Mouse (Mus musculus): Measurements from ENCODE around the gene Osbpl8.

Osbpl8 gene

GRCm38 (mm10) chr10:111155065-111155464, 9.5 kb upstream of the Osbpl8 start:
- no peak for DNase-seq (ENCODE audit: low spot score)

GRCm38 (mm10) chr10:111155571-111155970, 9.0 kb upstream of the Osbpl8 start:
- no peak for DNase-seq (ENCODE audit: low spot score)

DNA sequence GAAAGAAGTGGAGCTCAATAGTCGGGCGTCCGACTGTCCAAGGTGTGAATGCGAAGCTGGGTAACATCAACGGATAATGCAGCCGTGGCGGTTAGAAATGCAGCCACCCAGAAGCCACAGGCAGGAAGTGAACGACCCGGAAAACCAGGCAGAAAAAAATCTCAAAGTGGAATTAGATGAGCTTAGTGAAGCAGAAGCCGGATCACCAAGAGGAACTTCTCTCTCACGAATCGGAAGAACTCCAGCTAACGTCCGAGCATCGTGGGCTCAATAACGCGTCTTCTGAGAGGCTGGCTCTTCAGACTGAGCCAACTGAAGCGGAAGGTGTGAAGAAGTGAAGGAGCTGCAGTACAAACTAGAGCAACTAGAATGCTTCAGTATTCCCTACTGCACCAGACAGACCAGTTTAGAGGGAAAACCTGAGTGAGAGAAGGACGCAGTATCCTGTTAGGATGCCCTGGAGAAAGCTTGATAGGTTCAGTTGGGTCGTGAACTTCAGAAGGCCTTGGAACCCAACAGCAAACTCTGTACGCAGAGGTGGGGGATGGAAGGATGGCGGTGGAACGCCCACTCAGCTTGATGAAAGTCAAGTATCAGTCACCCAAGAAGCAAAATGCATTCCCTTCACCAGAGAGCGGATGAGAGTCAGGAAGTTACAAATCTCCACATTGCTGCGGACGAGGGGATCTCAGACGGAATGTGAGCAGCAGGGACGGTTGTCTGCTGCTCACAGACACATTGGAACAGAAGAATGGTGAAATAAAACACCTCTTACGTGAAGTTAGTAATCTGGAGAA, 8.0 kb upstream of the Osbpl8 start:
- DNase-seq (ENCODE audit: low spot score), result no peak

GRCm38 (mm10) chr10:111157241-111157659, 7.3 kb upstream of the Osbpl8 start:
- DNase-seq (ENCODE audit: low spot score), result no peak

- DNase-seq (ENCODE audit: low spot score), result no peak
Observed at GRCm38 (mm10) chr10:111159789-111160522, 4.6 kb upstream of the Osbpl8 start.

DNA sequence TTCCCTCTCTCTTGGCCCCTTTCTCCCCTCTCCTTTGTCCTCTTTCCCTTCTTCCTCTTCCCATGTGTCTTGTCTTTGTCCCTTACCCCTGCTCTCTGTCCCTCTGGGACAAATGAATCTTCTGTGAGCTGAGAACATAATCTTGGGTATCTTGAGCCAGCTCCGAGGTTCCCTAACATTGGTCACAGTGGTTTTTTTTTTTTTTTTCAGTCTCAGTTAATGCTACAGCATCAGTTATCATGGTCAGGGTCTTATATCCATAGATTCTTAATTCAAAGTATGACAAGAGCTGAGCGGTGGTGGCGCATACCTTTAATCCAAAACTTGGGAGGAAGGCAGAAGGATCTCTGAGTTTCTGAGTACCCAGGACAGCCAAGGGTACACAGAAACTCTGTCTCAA, 4.0 kb upstream of the Osbpl8 start:
- DNase-seq (ENCODE audit: low spot score), result no peak

DNA sequence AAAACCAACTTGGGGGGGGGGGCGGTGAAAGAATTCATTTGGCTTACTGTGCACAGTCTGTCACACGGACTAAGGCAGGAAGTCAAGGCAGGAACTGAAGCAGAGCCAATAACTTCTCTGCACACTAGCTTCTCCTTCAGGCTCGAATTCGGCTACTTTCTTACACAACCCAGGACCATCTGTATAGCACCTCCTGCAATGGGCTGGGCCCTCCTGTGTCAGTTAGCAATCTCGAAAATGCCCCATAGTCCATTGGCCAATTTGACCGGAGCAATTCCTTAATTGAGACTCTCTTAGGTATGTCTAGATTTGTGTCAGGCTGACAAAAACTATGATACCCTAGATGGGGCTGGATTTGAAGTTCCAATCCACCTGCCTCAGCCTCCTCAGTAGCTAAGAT, 3.2 kb upstream of the Osbpl8 start:
- no peak for DNase-seq (ENCODE audit: low spot score)

- no peak for DNase-seq (ENCODE audit: low spot score)
Observed at GRCm38 (mm10) chr10:111163025-111163424, 1.5 kb upstream of the Osbpl8 start.

DNA sequence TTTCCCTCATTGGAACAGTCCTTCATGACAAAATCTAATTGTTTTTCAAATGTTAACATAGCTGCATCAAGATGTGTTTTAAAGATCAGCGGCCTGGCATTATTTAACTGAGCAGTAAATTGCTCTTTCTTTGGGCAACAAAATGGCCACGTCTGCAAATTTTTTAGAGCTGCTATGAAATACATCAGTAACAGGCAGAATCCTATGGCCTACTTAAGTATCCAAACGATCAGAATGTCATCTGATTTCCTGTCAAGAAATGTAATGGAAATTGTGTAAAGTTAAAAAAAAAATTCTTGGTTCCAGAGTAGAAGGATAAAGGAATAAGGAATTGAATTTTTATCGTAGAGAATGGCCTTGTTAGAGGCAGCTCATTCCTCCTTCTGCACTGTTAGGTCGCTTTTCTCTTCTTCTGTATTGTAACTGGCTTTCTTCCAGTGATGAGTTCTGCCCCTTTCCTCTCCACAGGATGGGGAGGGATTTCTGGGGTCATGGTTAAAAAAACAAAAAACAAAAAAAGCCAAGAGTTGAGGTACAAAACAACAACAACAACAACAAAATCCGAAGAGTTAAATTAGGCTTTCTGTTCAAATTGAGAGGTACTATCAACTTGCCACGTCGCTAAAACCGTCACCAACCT, 831 bp upstream of the Osbpl8 start:
- DNase-seq (ENCODE audit: low spot score), result no peak

DNA sequence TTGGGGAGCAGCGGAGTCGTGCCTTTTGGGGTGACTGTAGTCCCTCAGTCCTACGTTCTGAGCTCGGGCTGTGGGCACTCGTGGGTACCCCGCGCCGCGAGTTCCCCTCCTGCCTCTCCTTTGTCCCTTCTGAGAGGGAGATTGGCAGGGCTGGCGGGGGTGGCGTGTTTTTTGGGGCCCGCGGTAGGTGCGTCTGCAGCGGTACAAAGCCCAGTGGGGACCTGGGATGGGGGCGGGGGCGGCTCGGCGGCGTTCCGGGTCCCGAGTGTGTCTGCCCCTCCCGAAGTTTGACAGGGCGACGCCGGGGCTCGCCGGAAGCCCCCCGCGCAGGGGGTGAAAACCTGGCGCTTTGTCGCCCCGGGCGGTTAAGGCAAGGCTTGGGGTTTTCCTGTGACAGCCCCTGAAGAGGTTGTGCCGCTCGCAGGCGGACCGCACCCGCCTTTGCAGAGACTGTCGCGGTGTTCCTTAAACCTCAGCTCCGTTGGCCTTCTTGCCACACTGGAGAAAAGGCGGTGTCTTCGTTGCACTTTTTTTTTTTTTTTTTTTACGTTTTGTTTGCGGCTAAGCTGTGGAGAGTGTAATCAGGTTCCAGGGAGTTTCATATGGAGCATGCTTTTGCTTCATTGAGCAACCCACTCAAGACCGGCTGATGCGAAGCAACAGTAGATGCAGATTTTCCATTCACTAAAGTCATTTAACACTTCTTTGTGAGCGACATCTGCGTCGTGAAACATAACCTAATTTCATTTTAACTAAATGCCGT, 848 bp downstream of the Osbpl8 start:
- DNase-seq (ENCODE audit: low spot score), result peak; percentile 68

DNA sequence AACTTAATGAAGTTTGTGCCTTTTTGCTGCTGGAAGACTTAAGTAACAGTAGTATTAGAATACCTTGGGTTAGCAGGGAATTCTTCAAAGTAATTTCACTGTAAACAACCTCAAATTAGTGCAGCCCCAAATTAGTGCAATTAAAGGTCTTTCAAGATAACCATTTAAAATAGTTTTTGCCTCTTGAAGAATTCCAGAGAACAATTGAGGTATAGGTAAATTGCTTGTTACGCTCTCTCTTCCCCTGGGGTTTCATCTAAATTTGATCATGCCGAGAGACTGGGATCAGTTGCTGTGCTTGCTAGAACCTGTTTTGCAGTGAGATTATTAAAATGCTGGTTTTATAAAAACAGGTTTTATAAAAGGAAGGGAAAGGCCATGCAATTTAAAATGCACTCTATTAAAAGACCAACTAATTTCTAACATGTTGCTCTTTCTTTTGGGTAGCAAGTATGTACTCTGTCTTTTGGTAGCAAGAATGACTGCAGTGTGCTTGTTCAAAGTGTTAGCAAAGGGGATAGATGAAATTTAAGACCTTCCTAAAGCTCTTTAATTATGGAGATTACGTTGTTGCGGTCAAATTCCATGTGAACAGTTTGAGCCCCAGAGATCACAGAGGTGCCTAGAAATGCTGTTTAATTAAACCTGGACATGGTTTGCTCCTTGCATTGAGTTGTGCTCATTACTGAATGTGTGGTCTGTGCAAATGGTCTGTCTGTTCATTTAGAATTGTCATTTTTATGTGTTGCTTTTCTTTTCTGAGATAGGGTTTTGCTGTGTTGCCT, 1.7 kb downstream of the Osbpl8 start:
- no peak for DNase-seq (ENCODE audit: low spot score)

DNA sequence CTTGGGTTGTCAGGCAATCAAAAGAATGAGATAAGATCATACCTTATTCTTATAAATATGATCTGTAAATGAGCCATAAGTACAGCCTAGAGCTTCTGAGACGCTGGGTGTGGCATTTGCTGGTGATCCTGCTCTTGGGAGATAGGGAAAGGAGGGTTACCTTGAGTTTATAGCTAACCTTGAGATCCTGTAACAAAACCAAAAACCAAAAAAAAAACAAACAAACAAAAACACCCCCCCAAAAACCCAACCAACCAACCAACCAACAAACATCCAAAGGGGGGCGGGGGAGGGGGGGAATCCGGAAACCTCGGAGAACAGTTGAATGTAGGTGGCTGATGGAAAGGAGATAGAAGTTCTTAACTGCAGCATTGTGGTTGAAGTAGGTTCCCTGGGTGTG, 2.9 kb downstream of the Osbpl8 start:
- no peak for DNase-seq (ENCODE audit: low spot score)

- DNase-seq (ENCODE audit: low spot score), result peak; percentile 42
Observed at GRCm38 (mm10) chr10:111168305-111168704, 3.8 kb downstream of the Osbpl8 start.

DNA sequence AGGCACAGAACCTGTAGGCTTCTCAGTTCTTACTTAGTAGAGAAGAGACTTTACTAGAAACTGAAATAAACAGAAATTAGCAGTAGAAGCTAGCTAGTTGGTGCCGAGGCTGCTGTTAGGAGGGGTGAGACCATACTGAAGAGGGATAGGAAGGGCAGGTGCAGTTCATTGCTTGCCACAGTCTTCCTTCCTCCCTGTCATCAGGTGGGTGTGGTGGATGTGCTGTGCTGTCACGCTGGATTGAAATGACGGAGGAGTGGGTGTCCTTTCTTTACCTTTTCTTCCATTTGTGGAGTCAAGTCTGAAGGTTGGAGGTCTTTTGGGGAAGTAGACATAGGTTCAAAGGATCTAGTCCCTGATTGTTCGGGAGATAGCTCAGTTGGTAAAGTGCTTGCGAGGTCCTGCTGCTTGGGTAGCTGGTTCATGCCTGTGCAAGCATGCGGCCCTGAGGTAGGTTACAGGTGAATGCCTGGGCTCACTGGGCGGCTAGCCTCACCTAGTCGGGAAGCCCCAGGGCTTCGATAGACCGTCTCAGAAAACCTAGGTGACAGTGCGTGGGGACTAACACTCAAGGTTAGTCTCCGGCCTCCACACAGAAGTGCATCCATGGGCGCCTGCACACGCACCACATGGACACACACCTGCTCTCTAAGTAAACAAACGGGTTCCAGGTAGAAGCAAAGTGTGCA, 6.8 kb downstream of the Osbpl8 start:
- DNase-seq (ENCODE audit: low spot score), result no peak

DNA sequence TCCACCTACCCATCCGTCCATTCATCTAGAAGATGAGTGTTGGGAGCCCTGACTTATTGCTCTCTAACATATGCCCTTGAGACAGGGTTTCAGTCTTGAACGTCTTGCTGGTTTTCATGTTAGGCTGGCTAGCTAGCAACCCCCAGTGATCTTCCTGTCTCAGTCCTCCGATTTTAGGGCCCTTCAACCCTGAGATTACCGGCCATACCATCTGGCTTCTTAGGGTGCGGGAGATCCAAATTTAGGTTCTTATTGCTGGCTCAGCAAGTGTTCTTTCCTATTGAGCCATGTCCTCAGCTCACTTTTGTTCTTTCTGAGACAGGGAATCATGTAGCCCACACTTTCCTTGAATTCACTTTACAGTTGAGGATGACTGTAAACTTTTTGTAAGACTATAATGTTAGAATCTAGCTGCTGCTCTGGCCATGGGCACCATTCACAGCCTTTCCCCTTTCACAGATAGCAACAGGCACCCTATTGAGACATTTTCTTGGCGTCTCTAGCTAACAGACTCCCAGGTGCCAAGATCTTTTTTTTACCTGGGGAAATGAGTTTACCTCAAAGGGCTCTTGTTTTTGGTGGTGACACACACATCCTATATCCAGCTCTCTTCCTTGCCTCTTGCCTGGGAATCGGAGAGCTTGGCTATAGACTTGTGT, 9.2 kb downstream of the Osbpl8 start:
- no peak for DNase-seq (ENCODE audit: low spot score)

DNA sequence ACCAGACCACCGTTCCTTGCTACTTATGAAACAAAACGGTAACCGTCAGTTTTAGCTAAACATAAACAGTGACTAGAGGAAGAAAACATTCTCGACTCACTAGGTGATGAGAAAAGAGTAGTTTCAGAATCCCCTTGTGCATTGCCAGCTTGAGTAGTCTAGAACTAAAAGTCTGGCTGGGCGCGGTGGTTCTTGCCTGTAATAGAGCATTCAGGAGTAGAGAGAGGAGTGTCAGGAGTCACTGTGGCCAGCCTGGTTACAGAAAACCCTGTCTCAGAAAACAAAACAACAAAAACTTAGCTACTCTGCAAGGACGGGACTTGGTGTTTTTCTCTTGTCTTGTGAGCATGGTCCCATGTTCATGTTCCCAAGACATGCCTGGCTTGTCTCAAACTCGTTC, 12.8 kb downstream of the Osbpl8 start:
- DNase-seq (ENCODE audit: low spot score), result no peak

- no peak for DNase-seq (ENCODE audit: low spot score)
Observed at GRCm38 (mm10) chr10:111178024-111178423, 13.5 kb downstream of the Osbpl8 start.

DNA sequence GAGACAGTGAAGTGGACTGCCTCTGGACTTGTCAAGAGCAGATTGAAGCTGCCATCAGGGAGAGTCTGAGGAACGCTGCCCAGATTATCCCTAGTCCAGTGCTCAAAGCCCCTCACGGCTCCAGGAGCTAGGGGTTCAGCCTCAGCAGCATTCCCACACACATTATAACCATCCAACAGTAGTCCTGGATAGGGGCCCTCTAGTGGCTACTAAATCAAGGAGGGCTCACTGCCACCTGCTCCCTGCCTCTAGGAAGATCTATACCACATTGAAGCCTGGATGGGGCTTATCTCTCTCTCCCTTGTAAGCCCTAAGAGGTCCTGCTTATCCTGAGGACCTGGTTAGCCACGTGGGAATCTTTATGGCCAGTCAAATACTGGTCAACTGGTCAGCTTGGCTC, 16.1 kb downstream of the Osbpl8 start:
- no peak for DNase-seq (ENCODE audit: low spot score)

- no peak for DNase-seq (ENCODE audit: low spot score)
Observed at GRCm38 (mm10) chr10:111183634-111184270, 19.2 kb downstream of the Osbpl8 start.
